Mouse (Mus musculus) myocyte (in vitro differentiated cells): Measurements from ENCODE around the gene Rbms3. TPM values are rescaled to one million over a fixed set of nuclear protein-coding genes. Genes with fewer than 3 reads are reported as not detected.
A peak's percentile ranks its signal among the peaks of the same experiment; 100 is the strongest.

Source experiments
- H3K27me3 ChIP-seq: one replicate; pipeline ENCODE4 v1.6.1; 2011; ENCODE audit not compliant: control insufficient read depth, insufficient read depth, insufficient read length
- H3K36me3 ChIP-seq: one replicate; pipeline ENCODE4 v1.6.1; 2011; ENCODE audit not compliant: control insufficient read depth, insufficient read depth
- H3K4me2 ChIP-seq: one replicate; pipeline ENCODE4 v1.6.1; 2011; ENCODE audit warnings: low read depth, control low read depth
- H3K4me3 ChIP-seq: one replicate; pipeline ENCODE4 v1.5.1; 2011; ENCODE audit warnings: mild to moderate bottlenecking, control low read depth, moderate library complexity
- H3K79me2 ChIP-seq: one replicate; pipeline ENCODE4 v1.6.1; 2011; ENCODE audit not compliant: control insufficient read depth, insufficient read depth
- H3ac ChIP-seq: one replicate; pipeline ENCODE4 v1.6.1; 2011; ENCODE audit not compliant: control insufficient read depth, insufficient read length
- CEBPB ChIP-seq: IDR thresholded peaks from 2 replicates; pipeline ENCODE4 v1.6.1; 2011; ENCODE audit warnings: mild to moderate bottlenecking, moderate library complexity; ENCODE audit not compliant: poor library complexity, insufficient read depth, severe bottlenecking
- E2F4 ChIP-seq: IDR thresholded peaks from one replicate; pipeline ENCODE4 v1.6.1; 2011; ENCODE audit warnings: mild to moderate bottlenecking, control low read depth, moderate library complexity; ENCODE audit not compliant: insufficient read depth
- MAX ChIP-seq: IDR thresholded peaks from one replicate; pipeline ENCODE4 v1.6.1; 2011; ENCODE audit warnings: low read depth, mild to moderate bottlenecking, control low read depth
- MYOD1 ChIP-seq, 3 experiments: IDR thresholded peaks; one replicate each; pipeline ENCODE4 v1.6.1; 2011; ENCODE audit warnings: control low read depth in 2 of 3, low read depth in 2 of 3, mild to moderate bottlenecking in 2 of 3, moderate library complexity in 1 of 3; ENCODE audit not compliant: insufficient read length in 2 of 3, control insufficient read depth in 1 of 3
- MYOG ChIP-seq, 3 experiments: IDR thresholded peaks; one replicate each; pipeline ENCODE4 v1.6.1; 2011; ENCODE audit warnings: control low read depth in 2 of 3, low read depth in 2 of 3, mild to moderate bottlenecking in 2 of 3; ENCODE audit not compliant: insufficient read length in 2 of 3, control insufficient read depth in 1 of 3, insufficient read depth in 1 of 3
- POLR2A ChIP-seq: IDR thresholded peaks from one replicate; pipeline ENCODE4 v1.6.1; 2011; ENCODE audit warnings: low read depth, mild to moderate bottlenecking, control low read depth, moderate library complexity; ENCODE audit not compliant: insufficient read length
- POLR2AphosphoS2 ChIP-seq: IDR thresholded peaks from one replicate; pipeline ENCODE4 v1.6.1; 2011; ENCODE audit warnings: low read depth, control low read depth; ENCODE audit not compliant: insufficient read length
- REST ChIP-seq: IDR thresholded peaks from one replicate; pipeline ENCODE4 v1.6.1; 2011; ENCODE audit warnings: mild to moderate bottlenecking, control low read depth, moderate library complexity; ENCODE audit not compliant: insufficient read depth, insufficient read length
- SRF ChIP-seq: IDR thresholded peaks from one replicate; pipeline ENCODE4 v1.6.1; 2011; ENCODE audit warnings: low read depth; ENCODE audit not compliant: control insufficient read depth, insufficient read length
- TCF12 ChIP-seq: IDR thresholded peaks from one replicate; pipeline ENCODE4 v1.6.1; 2011; ENCODE audit warnings: mild to moderate bottlenecking, control low read depth; ENCODE audit not compliant: poor library complexity, insufficient read depth, severe bottlenecking
- TCF3 ChIP-seq: IDR thresholded peaks from one replicate; pipeline ENCODE4 v1.6.1; 2011; ENCODE audit warnings: low read depth, control low read depth; ENCODE audit not compliant: insufficient read length
- USF1 ChIP-seq: IDR thresholded peaks from one replicate; pipeline ENCODE4 v1.6.1; 2011; ENCODE audit warnings: low read depth, mild to moderate bottlenecking, control low read depth, moderate library complexity
- polyA plus RNA-seq: library from polyadenylated mRNA; unstranded; fragments of >200 nt; fragmentation: generic; extraction: Trizol; gene quantifications from one replicate; pipeline ENCODE4 v1.2.1, GENCODE M21; 2012; ENCODE audit warnings: missing spikeins

Gene Rbms3
- polyA plus RNA-seq, 1 experiment, result 4.5 TPM

GRCm38 (mm10) chr9:117084471-117084870 lies 545.2 kb downstream of the Rbms3 start:
- H3K27me3 ChIP-seq, result no peaks in the 10 kb centered on the region
- H3K79me2 ChIP-seq, result no peaks in the 10 kb centered on the region
- H3K36me3 ChIP-seq, result no peaks in the 10 kb centered on the region
- no peak for TF ChIP-seq SRF
- H3K4me3 ChIP-seq, result no peak overlapping the region
- H3K4me2 ChIP-seq, result no peak overlapping the region
- H3ac ChIP-seq, result no peak overlapping the region

- Histone ChIP-seq H3K79me2 (no peaks in the 10 kb centered on the region), H3ac (no peak overlapping the region), H3K36me3 (no peaks in the 10 kb centered on the region), H3K4me3 (no peak overlapping the region), H3K27me3 (no peaks in the 10 kb centered on the region), H3K4me2 (no peak overlapping the region)
- TF ChIP-seq REST (no peak), TCF3 (no peak), MAX (no peak), POLR2A (no peak), CEBPB (no peak), MYOG (IDR thresholded peaks at IDR 0.05; ENCODE audit: control insufficient read depth in 1 of 3, insufficient read depth in 1 of 3, insufficient read length in 2 of 3, low read depth in 2 of 3) (no peak), E2F4 (no peak), SRF (no peak), USF1 (no peak), POLR2AphosphoS2 (no peak), MYOD1 (IDR thresholded peaks at IDR 0.05; ENCODE audit: control insufficient read depth in 1 of 3, insufficient read length in 2 of 3, low read depth in 2 of 3) (no peak)
Measured at GRCm38 (mm10) chr9:117079471-117079870, 550.2 kb downstream of the Rbms3 start.

GRCm38 (mm10) chr9:117077548-117077947 lies 552.2 kb downstream of the Rbms3 start:
- Histone ChIP-seq H3K4me3 (no peak overlapping the region), H3K27me3 (no peaks in the 10 kb centered on the region), H3K4me2 (no peak overlapping the region), H3K36me3 (no peaks in the 10 kb centered on the region), H3ac (no peak overlapping the region), H3K79me2 (no peaks in the 10 kb centered on the region)
- TF ChIP-seq MAX (no peak), USF1 (no peak), TCF3 (no peak)

GRCm38 (mm10) chr9:117076785-117077184 lies 552.9 kb downstream of the Rbms3 start:
- Histone ChIP-seq H3ac (no peak overlapping the region), H3K36me3 (no peaks in the 10 kb centered on the region), H3K4me2 (no peak overlapping the region), H3K4me3 (no peak overlapping the region), H3K27me3 (no peaks in the 10 kb centered on the region), H3K79me2 (no peaks in the 10 kb centered on the region)
- no peak for TF ChIP-seq REST
- TF ChIP-seq E2F4, result no peak
- no peak for TF ChIP-seq CEBPB
- no peak for TF ChIP-seq TCF3
- TF ChIP-seq MAX, result no peak
- no peak for TF ChIP-seq SRF
- no peak for TF ChIP-seq MYOG (IDR thresholded peaks at IDR 0.05; ENCODE audit: control insufficient read depth in 1 of 3, insufficient read depth in 1 of 3, insufficient read length in 2 of 3, low read depth in 2 of 3)
- no peak for TF ChIP-seq MYOD1 (IDR thresholded peaks at IDR 0.05; ENCODE audit: control insufficient read depth in 1 of 3, insufficient read length in 2 of 3, low read depth in 2 of 3)
- no peak for TF ChIP-seq POLR2AphosphoS2
- TF ChIP-seq USF1, result no peak
- TF ChIP-seq TCF12, result no peak
- TF ChIP-seq POLR2A, result no peak

GRCm38 (mm10) chr9:117072433-117073099 lies 557.1 kb downstream of the Rbms3 start:
- H3K4me3 ChIP-seq, result no peak overlapping the region
- peak overlapping the region; percentile 27 for H3K4me2 ChIP-seq
- H3K36me3 ChIP-seq, result no peaks in the 10 kb centered on the region
- no peaks in the 10 kb centered on the region for H3K27me3 ChIP-seq
- TF ChIP-seq TCF12 (no peak), MYOD1 (IDR thresholded peaks at IDR 0.05; ENCODE audit: control insufficient read depth in 1 of 3, insufficient read length in 2 of 3, low read depth in 2 of 3) (peak in 2 of 3 experiments; percentile 11 to 45)
- no peak overlapping the region for H3ac ChIP-seq
- no peaks in the 10 kb centered on the region for H3K79me2 ChIP-seq

GRCm38 (mm10) chr9:117070616-117071015 lies 559.1 kb downstream of the Rbms3 start:
- H3K36me3 ChIP-seq, result no peaks in the 10 kb centered on the region
- TF ChIP-seq MAX (no peak), TCF3 (no peak), MYOG (IDR thresholded peaks at IDR 0.05; ENCODE audit: control insufficient read depth in 1 of 3, insufficient read depth in 1 of 3, insufficient read length in 2 of 3, low read depth in 2 of 3) (no peak), CEBPB (no peak), TCF12 (no peak), USF1 (no peak), REST (no peak), E2F4 (no peak), POLR2AphosphoS2 (no peak), POLR2A (no peak), MYOD1 (IDR thresholded peaks at IDR 0.05; ENCODE audit: control insufficient read depth in 1 of 3, insufficient read length in 2 of 3, low read depth in 2 of 3) (no peak), SRF (no peak)
- no peaks in the 10 kb centered on the region for H3K79me2 ChIP-seq
- no peak overlapping the region for H3ac ChIP-seq
- H3K4me3 ChIP-seq, result no peak overlapping the region
- no peaks in the 10 kb centered on the region for H3K27me3 ChIP-seq
- H3K4me2 ChIP-seq, result no peak overlapping the region
